Comparison of ENCODE assay signal across 8 mouse cellular contexts in the genomic region with DNA sequence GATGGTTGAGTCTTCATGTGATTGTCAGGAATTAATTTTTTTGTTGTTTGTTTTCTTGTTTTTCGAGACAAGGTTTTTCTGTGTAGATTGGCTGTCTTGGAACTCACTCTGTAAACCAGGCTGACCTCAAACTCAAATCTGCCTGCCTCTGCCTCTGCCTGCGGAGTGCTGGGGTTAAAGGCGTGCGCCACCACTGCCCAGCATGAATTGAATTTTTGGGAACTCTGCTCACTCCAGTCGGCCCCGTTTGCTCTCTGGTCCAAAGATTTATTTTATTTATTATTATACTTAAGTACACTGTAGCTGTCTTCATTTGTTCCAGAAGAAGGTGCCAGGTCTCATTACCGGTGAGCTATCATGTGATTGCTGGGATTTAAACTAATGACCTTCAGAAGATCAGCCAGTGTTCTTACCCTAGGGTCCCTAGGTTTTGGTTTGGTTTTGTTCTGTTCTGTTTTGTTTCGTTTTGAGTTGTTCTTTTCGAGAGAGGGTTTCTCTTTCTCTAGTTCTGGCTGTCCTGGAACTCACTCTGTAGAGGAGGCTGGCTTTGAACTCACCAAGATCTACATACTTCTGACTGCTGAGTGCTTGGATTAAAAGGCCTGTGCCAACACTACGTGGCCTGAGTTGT. TPM values are rescaled to one million over a fixed set of nuclear protein-coding genes. Genes with fewer than 3 reads are reported as not detected.
DNase-seq lines count a peak whose midpoint lies in the region; ATAC-seq and TF ChIP-seq lines count a peak whose summit lies in the region.

No protein-coding gene starts in this region.

- WGBS in embryonic facial prominence, embryonic 13.5 days, result 58% methylated on average over 10 of the region's 10 CpGs
- WGBS in intestine, embryonic 14.5 days, result 45% methylated on average over 10 of the region's 10 CpGs
- WGBS in midbrain, postnatal 0 days, result 57% methylated on average over 10 of the region's 10 CpGs

- no peak for DNase-seq in layer of hippocampus, adult 2 months (ENCODE audit: low spot score in 2 of 2)
- no peak for DNase-seq in layer of hippocampus, postnatal 14 days (ENCODE audit: low spot score in 2 of 2)
- DNase-seq in intestine, embryonic 14.5 days (ENCODE audit: low spot score), result no peak
- DNase-seq in midbrain, postnatal 0 days (ENCODE audit: low spot score), result no peak
- DNase-seq in adrenal gland, postnatal 25 days, result no peak
- DNase-seq in ovary, postnatal 36 days (ENCODE audit: low spot score), result no peak
- no peak for DNase-seq in urinary bladder, postnatal 36 days (ENCODE audit: low spot score in 2 of 2)

- peak overlapping the region; percentile 97 for H3K27ac ChIP-seq in layer of hippocampus, adult 2 months
- peak overlapping the region; percentile 71 for H3K27ac ChIP-seq in embryonic facial prominence, embryonic 13.5 days
- H3K27ac ChIP-seq in intestine, embryonic 14.5 days (ENCODE audit: low read depth), result no peak overlapping the region; the same call in 1 of the 2 replicates
- H3K27ac ChIP-seq in midbrain, postnatal 0 days (ENCODE audit: low read depth, low read length), result no peak overlapping the region; the same call in 1 of the 2 replicates

- peak overlapping the region; percentile 61 for H3K9ac ChIP-seq in embryonic facial prominence, embryonic 13.5 days
- peak overlapping the region; percentile 98; the same call in 1 of the 2 replicates for H3K9ac ChIP-seq in intestine, embryonic 14.5 days (ENCODE audit: low read length)
- no peak overlapping the region for H3K9ac ChIP-seq in midbrain, postnatal 0 days (replicated peaks; ENCODE audit: low read length, poor library complexity, severe bottlenecking)

- peak overlapping the region; percentile 55 for H3K4me2 ChIP-seq in embryonic facial prominence, embryonic 13.5 days
- peak overlapping the region; percentile 86 for H3K4me2 ChIP-seq in intestine, embryonic 14.5 days (ENCODE audit: low read length)
- peak overlapping the region; percentile 35 for H3K4me2 ChIP-seq in midbrain, postnatal 0 days (ENCODE audit: low read depth, low read length, poor library complexity, severe bottlenecking)

- H3K9me3 ChIP-seq in embryonic facial prominence, embryonic 13.5 days, result no peaks in the 10 kb centered on the region
- H3K9me3 ChIP-seq in intestine, embryonic 14.5 days (ENCODE audit: control insufficient read depth, low read length), result no peaks in the 10 kb centered on the region
- no peaks in the 10 kb centered on the region for H3K9me3 ChIP-seq in midbrain, postnatal 0 days (ENCODE audit: low read length)

- H3K36me3 ChIP-seq in embryonic facial prominence, embryonic 13.5 days, result peaks cover 32% of the 10 kb centered on the region
- peaks cover 33% of the 10 kb centered on the region for H3K36me3 ChIP-seq in intestine, embryonic 14.5 days (ENCODE audit: control insufficient read depth, insufficient read depth, low read length)
- H3K36me3 ChIP-seq in midbrain, postnatal 0 days (ENCODE audit: insufficient read depth, low read length), result peaks cover 19% of the 10 kb centered on the region

- TF ChIP-seq CTCF in layer of hippocampus, adult 2 months (conservative IDR thresholded peaks at IDR 0.05), result no peak
- TF ChIP-seq CTCF in midbrain, postnatal 0 days (IDR thresholded peaks at IDR 0.05), result no peak

- peaks cover 39% of the 10 kb centered on the region for H3K4me1 ChIP-seq in embryonic facial prominence, embryonic 13.5 days
- H3K4me1 ChIP-seq in intestine, embryonic 14.5 days (replicated peaks; ENCODE audit: control insufficient read depth, insufficient read depth, low read length), result peaks cover 44% of the 10 kb centered on the region
- peaks cover 2% of the 10 kb centered on the region; the same call in 1 of the 2 replicates for H3K4me1 ChIP-seq in midbrain, postnatal 0 days (ENCODE audit: insufficient read depth, low read length)

- no peak for ATAC-seq in embryonic facial prominence, embryonic 13.5 days (ENCODE audit: insufficient number of reproducible peaks, insufficient read depth, low FRiP score, low TSS enrichment, low read depth)
- ATAC-seq in intestine, embryonic 14.5 days (replicated peaks; ENCODE audit: low FRiP score, low TSS enrichment, low read depth), result no peak
- ATAC-seq in midbrain, postnatal 0 days (ENCODE audit: low FRiP score), result no peak

- no peaks in the 10 kb centered on the region for H3K27me3 ChIP-seq in embryonic facial prominence, embryonic 13.5 days
- no peaks in the 10 kb centered on the region for H3K27me3 ChIP-seq in intestine, embryonic 14.5 days (replicated peaks; ENCODE audit: control insufficient read depth, insufficient read depth, low read length)
- no peaks in the 10 kb centered on the region for H3K27me3 ChIP-seq in midbrain, postnatal 0 days (ENCODE audit: insufficient read depth, low read length)

- peak overlapping the region; percentile 100 for H3K4me3 ChIP-seq in layer of hippocampus, adult 2 months
- peak overlapping the region; percentile 68 for H3K4me3 ChIP-seq in embryonic facial prominence, embryonic 13.5 days
- peak overlapping the region; percentile 98 for H3K4me3 ChIP-seq in intestine, embryonic 14.5 days (ENCODE audit: low read depth, low read length)
- peak overlapping the region; percentile 82; the same call in 1 of the 2 replicates for H3K4me3 ChIP-seq in midbrain, postnatal 0 days (ENCODE audit: low read depth, low read length)

RNA-seq across cellular contexts. Expression of gene Rpl23a, which starts 0.6 kb away (rescaled TPM):
- 100 to 1,000 TPM; 747 to 755 TPM for total RNA-seq in layer of hippocampus, adult 2 months (2021)
- total RNA-seq in layer of hippocampus, postnatal 14 days (2021), result 100 to 1,000 TPM; 674 to 733 TPM
- 1,597 and 1,678 TPM in 2 replicates for polyA plus RNA-seq in embryonic facial prominence, embryonic 13.5 days (2015; fragmentation: Nextera tagmentation; extraction: Ambion mirVana)
- polyA plus RNA-seq in intestine, embryonic 14.5 days (2014; fragmentation: Nextera tagmentation; extraction: Ambion mirVana), result 1,790 and 1,870 TPM in 2 replicates
- 753 and 863 TPM in 2 replicates for total RNA-seq in midbrain, postnatal 0 days (2014; rRNA removed)
- polyA plus RNA-seq in midbrain, postnatal 0 days (2015; fragmentation: Nextera tagmentation; extraction: Ambion mirVana), result 853 and 860 TPM in 2 replicates
- 1,910 and 2,113 TPM in 2 replicates for total RNA-seq in adrenal gland, postnatal 25 days (2021)

RNA-seq across cellular contexts. Expression of gene Rab34, which starts 4.2 kb away (rescaled TPM):
- 10 to 100 TPM; 33.3 TPM for total RNA-seq in layer of hippocampus, adult 2 months (2021)
- 10 to 100 TPM; 34.1 to 40.0 TPM for total RNA-seq in layer of hippocampus, postnatal 14 days (2021)
- polyA plus RNA-seq in embryonic facial prominence, embryonic 13.5 days (2015; fragmentation: Nextera tagmentation; extraction: Ambion mirVana), result 172 and 188 TPM in 2 replicates
- 121 and 141 TPM in 2 replicates for polyA plus RNA-seq in intestine, embryonic 14.5 days (2014; fragmentation: Nextera tagmentation; extraction: Ambion mirVana)
- 71.3 and 78.4 TPM in 2 replicates for total RNA-seq in midbrain, postnatal 0 days (2014; rRNA removed)
- polyA plus RNA-seq in midbrain, postnatal 0 days (2015; fragmentation: Nextera tagmentation; extraction: Ambion mirVana), result 65.0 and 65.5 TPM in 2 replicates
- 90.8 and 97.4 TPM in 2 replicates for total RNA-seq in adrenal gland, postnatal 25 days (2021)

RNA-seq across cellular contexts. Expression of gene Tlcd1, which starts 7.5 kb away (rescaled TPM):
- 10 to 100 TPM; 21.1 to 24.3 TPM for total RNA-seq in layer of hippocampus, adult 2 months (2021)
- total RNA-seq in layer of hippocampus, postnatal 14 days (2021), result 10 to 100 TPM; 33.0 to 37.0 TPM
- polyA plus RNA-seq in embryonic facial prominence, embryonic 13.5 days (2015; fragmentation: Nextera tagmentation; extraction: Ambion mirVana), result 15.4 and 17.2 TPM in 2 replicates
- polyA plus RNA-seq in intestine, embryonic 14.5 days (2014; fragmentation: Nextera tagmentation; extraction: Ambion mirVana), result 37.5 and 38.8 TPM in 2 replicates
- total RNA-seq in midbrain, postnatal 0 days (2014; rRNA removed), result 12.6 and 24.0 TPM in 2 replicates
- polyA plus RNA-seq in midbrain, postnatal 0 days (2015; fragmentation: Nextera tagmentation; extraction: Ambion mirVana), result 18.1 and 25.4 TPM in 2 replicates
- total RNA-seq in adrenal gland, postnatal 25 days (2021), result 73.0 and 107 TPM in 2 replicates

RNA-seq across cellular contexts. Expression of gene Nek8, which starts 7.5 kb away (rescaled TPM):
- 1 to 10 TPM; 2.6 to 3.3 TPM for total RNA-seq in layer of hippocampus, adult 2 months (2021)
- 1 to 10 TPM; 4.2 to 4.7 TPM for total RNA-seq in layer of hippocampus, postnatal 14 days (2021)
- 17.4 and 18.1 TPM in 2 replicates for polyA plus RNA-seq in embryonic facial prominence, embryonic 13.5 days (2015; fragmentation: Nextera tagmentation; extraction: Ambion mirVana)
- 15.2 and 15.4 TPM in 2 replicates for polyA plus RNA-seq in intestine, embryonic 14.5 days (2014; fragmentation: Nextera tagmentation; extraction: Ambion mirVana)
- 7.1 and 7.6 TPM in 2 replicates for total RNA-seq in midbrain, postnatal 0 days (2014; rRNA removed)
- polyA plus RNA-seq in midbrain, postnatal 0 days (2015; fragmentation: Nextera tagmentation; extraction: Ambion mirVana), result 4.5 and 5.7 TPM in 2 replicates
- 15.7 and 17.6 TPM in 2 replicates for total RNA-seq in adrenal gland, postnatal 25 days (2021)

RNA-seq across cellular contexts. Expression of gene Proca1, which starts 9.2 kb away (rescaled TPM):
- 1 to 10 TPM; 3.7 to 5.5 TPM for total RNA-seq in layer of hippocampus, adult 2 months (2021)
- 1 to 10 TPM; 6.7 to 6.9 TPM for total RNA-seq in layer of hippocampus, postnatal 14 days (2021)
- polyA plus RNA-seq in embryonic facial prominence, embryonic 13.5 days (2015; fragmentation: Nextera tagmentation; extraction: Ambion mirVana), result 3.2 and 4.1 TPM in 2 replicates
- polyA plus RNA-seq in intestine, embryonic 14.5 days (2014; fragmentation: Nextera tagmentation; extraction: Ambion mirVana), result 1.4 and 2.1 TPM in 2 replicates
- total RNA-seq in midbrain, postnatal 0 days (2014; rRNA removed), result 1.0 TPM in 2 replicates
- polyA plus RNA-seq in midbrain, postnatal 0 days (2015; fragmentation: Nextera tagmentation; extraction: Ambion mirVana), result 3.3 and 4.8 TPM in 2 replicates
- total RNA-seq in adrenal gland, postnatal 25 days (2021), result 14.6 and 16.8 TPM in 2 replicates

Comparison
In these comparisons a context has a peak if more than half of its experiments do, and no peak if none do; other contexts are left out.
1. H3K27ac ChIP-seq: peak in layer of hippocampus, adult 2 months (single experiment) and embryonic facial prominence, embryonic 13.5 days (single experiment); none in intestine, embryonic 14.5 days (single experiment) and midbrain, postnatal 0 days (single experiment).
2. H3K4me2 ChIP-seq: peak in every context shown above with its lines; median percentile 86 in intestine, embryonic 14.5 days; 55 in embryonic facial prominence, embryonic 13.5 days; 35 in midbrain, postnatal 0 days.
3. Peak in every context shown above with its lines, with median percentiles within 50 percentile points of each other: H3K4me3 ChIP-seq.